Mouse (Mus musculus) neural tube, embryonic 12.5 days (tissue): ENCODE data around the gene Aldh1l1. TPM values are rescaled to one million over a fixed set of nuclear protein-coding genes. Genes with fewer than 3 reads are reported as not detected.
A peak's percentile ranks its signal among the peaks of the same experiment; 100 is the strongest.

ENCODE experiments used
- ATAC-seq: fragments of 200-750 bp; cut with Nextera tagmentation; 2 replicates; pipeline ENCODE4 v1.8.0; 2017; ENCODE audit warnings: low read depth, mild to moderate bottlenecking, moderate TSS enrichment, moderate library complexity; ENCODE audit not compliant: low FRiP score
- H3K27ac ChIP-seq: fragments of 300-500 bp; sonication (generic); 2 replicates; pipeline ENCODE4 v1.5.1; 2016
- H3K27me3 ChIP-seq: fragments of 300-500 bp; sonication (generic); replicated peaks from 2 replicates; pipeline ENCODE4 v1.6.1; 2016; ENCODE audit warnings: mild to moderate bottlenecking
- H3K36me3 ChIP-seq: fragments of 300-500 bp; sonication (generic); 2 replicates; pipeline ENCODE4 v1.6.1; 2016; ENCODE audit warnings: mild to moderate bottlenecking
- H3K4me1 ChIP-seq: fragments of 300-500 bp; sonication (generic); 2 replicates; pipeline ENCODE4 v1.6.1; 2016
- H3K4me2 ChIP-seq: fragments of 300-500 bp; sonication (generic); replicated peaks from 2 replicates; pipeline ENCODE4 v1.6.1; 2016; ENCODE audit warnings: mild to moderate bottlenecking
- H3K4me3 ChIP-seq: fragments of 300-500 bp; sonication (generic); 2 replicates; pipeline ENCODE4 v1.5.1; 2016
- H3K9ac ChIP-seq: fragments of 300-500 bp; sonication (generic); 2 replicates; pipeline ENCODE4 v1.6.1; 2016; ENCODE audit warnings: mild to moderate bottlenecking
- H3K9me3 ChIP-seq: fragments of 300-500 bp; sonication (generic); 2 replicates; pipeline ENCODE4 v1.6.1; 2016; ENCODE audit warnings: mild to moderate bottlenecking
- WGBS: fragments of 180-500 bp; shearing (Covaris S2); methylation state at CpG from one replicate; pipeline ENCODE4 v1.1.7; 2016; 5-methylcytosine and 5-hydroxymethylcytosine counted together
- polyA plus RNA-seq: library from polyadenylated mRNA; unstranded; fragments of >200 nt; fragmentation: Nextera tagmentation; extraction: Ambion mirVana; gene quantifications from 2 replicates; pipeline ENCODE4 v1.2.1, GENCODE M21; 2016

The Aldh1l1 gene
- polyA plus RNA-seq: 9.5 and 9.7 TPM in 2 replicates

DNA sequence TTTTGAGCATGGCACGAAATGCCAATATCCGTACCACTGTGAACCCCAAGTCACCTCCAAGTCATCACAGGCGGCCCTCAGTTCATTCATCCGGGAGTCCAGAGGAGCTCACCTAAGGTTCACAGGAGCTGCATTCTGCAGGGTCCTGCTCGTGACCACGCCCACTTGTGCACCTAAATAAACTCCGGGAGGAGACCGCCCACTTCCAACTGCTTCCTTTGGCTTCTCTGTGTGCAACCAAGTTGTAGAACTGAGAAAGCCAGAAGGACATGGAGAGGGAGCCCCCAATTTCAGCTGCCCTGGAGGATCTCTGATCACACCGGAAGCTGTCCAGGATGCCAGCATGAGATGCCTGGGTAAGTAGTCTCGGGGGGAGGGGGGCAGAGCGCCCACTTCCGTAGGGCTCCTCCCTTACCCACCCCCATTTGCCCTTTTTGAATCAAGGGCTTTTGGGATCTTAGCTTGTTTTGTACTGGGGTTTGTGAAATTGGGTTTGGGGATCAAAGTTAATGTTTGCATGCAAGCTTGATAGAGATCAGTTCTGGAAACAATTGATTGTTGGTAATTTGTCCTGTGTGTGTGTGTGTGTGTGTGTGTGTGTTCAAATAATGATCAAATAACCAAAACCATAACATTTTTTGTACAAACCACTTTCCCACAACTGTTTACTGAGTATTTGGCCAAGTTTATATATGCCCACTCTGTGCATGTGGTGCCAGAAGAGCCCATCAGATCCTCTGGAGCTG, at the start of gene Aldh1l1:
Gene Aldh1l1, plus strand, starts transcription at position 252 of the 746 bp plus-strand sequence.
- WGBS: 81% methylated on average over 12 of the region's 12 CpGs
- no peak for ATAC-seq

DNA sequence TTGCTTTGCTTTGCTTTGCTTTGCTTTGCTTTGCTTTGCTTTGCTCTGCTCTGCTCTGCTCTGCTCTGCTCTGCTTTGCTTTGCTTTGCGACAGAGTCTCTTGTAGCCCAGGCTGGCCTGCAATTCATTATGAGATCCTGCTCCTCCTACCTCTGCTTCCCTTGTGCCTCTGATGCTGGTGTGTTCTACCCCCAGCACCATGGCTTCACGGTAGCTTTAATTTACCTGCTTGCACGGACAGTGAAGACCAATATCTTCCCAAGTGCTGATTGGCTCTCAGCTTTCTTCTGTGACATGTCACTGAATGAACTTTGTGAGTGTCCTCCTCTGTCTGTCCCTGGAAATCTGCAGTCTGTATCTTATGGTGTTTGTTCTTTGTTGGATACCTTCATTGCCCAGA, 49.2 kb upstream of the Aldh1l1 start:
- ATAC-seq: no peak
- H3K9me3 ChIP-seq: 0 out of 2 replicates have a peak, but pooled peaks cover 4% of the 10 kb centered on the region
- H3K4me3 ChIP-seq: no peak overlapping the region
- WGBS: 94% methylated on average over 3 of the region's 3 CpGs
- no peaks in the 10 kb centered on the region for H3K36me3 ChIP-seq
- no peak overlapping the region for H3K9ac ChIP-seq
- no peaks in the 10 kb centered on the region for H3K27me3 ChIP-seq
- H3K4me2 ChIP-seq: no peak overlapping the region
- no peaks in the 10 kb centered on the region for H3K4me1 ChIP-seq
- no peak overlapping the region for H3K27ac ChIP-seq

More for the DNA sequence above, at the start of gene Aldh1l1:
- Histone ChIP-seq H3K27ac (no peak within 1 kb of the TSS), H3K36me3 (no peaks in the 10 kb centered on the region), H3K9me3 (no peaks in the 10 kb centered on the region), H3K4me2 (no peak within 1 kb of the TSS), H3K9ac (no peak within 1 kb of the TSS), H3K4me3 (no peak within 1 kb of the TSS), H3K27me3 (no peaks in the 10 kb centered on the region), H3K4me1 (no peaks in the 10 kb centered on the region)

DNA sequence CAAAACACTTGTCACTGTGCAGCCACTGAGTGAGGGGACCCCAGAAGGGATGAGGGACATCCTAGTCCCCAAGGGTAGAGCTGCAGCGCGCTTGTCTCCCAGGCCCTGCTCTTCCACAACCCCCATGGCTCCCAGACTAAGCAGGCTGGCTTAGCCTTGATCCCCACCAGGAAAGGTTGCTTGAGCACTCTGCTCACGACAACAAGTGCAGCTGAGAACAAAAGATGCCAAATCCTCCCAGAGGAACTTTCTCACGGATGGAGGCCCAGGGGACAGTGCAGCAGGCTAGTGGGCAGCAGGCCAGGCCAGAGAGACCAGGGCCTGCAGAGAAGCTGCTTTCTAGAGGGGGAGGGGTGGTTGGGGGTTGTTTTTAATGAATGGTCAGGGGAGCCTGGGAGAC, 39.3 kb upstream of the Aldh1l1 start:
- H3K27me3 ChIP-seq: no peaks in the 10 kb centered on the region
- WGBS: 43% methylated on average over 4 of the region's 4 CpGs
- H3K9ac ChIP-seq: no peak overlapping the region
- H3K9me3 ChIP-seq: no peaks in the 10 kb centered on the region
- H3K4me1 ChIP-seq: peaks cover 6% of the 10 kb centered on the region; the same call in 1 of the 2 replicates
- H3K36me3 ChIP-seq: no peaks in the 10 kb centered on the region
- peak; percentile 48; the same call in 1 of the 2 replicates for ATAC-seq
- H3K27ac ChIP-seq: no peak overlapping the region
- no peak overlapping the region for H3K4me3 ChIP-seq
- no peak overlapping the region for H3K4me2 ChIP-seq

DNA sequence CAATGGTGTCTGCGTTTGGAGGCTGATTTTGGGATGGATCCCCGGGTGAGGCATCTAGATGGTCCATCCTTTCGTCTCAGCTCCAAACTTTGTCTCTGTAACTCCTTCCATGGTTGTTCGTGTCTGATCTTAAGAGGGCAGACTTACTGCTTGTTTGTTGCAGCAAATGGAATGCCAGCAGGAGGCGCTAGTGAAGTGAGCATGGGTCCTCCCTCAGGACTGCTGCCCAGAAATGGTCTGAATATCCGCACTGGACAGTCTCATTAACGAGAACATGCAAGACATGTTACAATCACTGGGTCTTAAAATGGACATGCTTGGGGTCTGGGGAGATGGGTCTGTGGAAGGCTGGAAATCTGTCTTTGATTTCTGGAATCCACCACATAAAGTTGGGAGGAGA, 36.0 kb upstream of the Aldh1l1 start:
- H3K9ac ChIP-seq: no peak overlapping the region
- no peak overlapping the region for H3K27ac ChIP-seq
- WGBS: 34% methylated on average over 7 of the region's 7 CpGs
- H3K4me2 ChIP-seq: no peak overlapping the region
- no peaks in the 10 kb centered on the region for H3K27me3 ChIP-seq
- peaks cover 6% of the 10 kb centered on the region; the same call in 1 of the 2 replicates for H3K4me1 ChIP-seq
- no peak for ATAC-seq
- H3K36me3 ChIP-seq: no peaks in the 10 kb centered on the region
- H3K9me3 ChIP-seq: no peaks in the 10 kb centered on the region
- no peak overlapping the region for H3K4me3 ChIP-seq

DNA sequence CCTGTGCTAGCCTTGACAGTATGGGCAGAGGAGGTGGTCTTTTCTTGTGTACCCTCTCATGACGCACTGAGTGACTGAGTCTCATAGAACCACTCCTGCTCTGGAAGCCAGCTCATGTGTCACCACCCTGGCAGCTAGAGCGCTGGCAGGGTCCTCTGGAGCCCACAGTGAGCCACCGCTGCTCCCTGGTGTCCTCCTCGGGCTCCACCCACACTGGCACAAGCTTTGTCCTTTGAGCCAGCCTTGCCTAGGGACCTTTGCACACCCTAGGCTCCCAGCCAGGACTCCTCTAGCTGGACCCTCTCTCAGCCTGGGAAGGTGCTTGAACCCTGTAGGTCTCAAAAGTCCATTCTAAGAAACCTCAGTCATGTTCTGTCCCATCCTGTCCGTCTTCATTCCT, 35.5 kb upstream of the Aldh1l1 start:
- no peak overlapping the region for H3K9ac ChIP-seq
- no peak overlapping the region for H3K27ac ChIP-seq
- no peaks in the 10 kb centered on the region for H3K27me3 ChIP-seq
- no peak overlapping the region for H3K4me3 ChIP-seq
- no peaks in the 10 kb centered on the region for H3K9me3 ChIP-seq
- H3K4me1 ChIP-seq: peaks cover 6% of the 10 kb centered on the region; the same call in 1 of the 2 replicates
- ATAC-seq: no peak
- WGBS: 74% methylated on average over 5 of the region's 5 CpGs
- H3K4me2 ChIP-seq: no peak overlapping the region
- H3K36me3 ChIP-seq: no peaks in the 10 kb centered on the region

DNA sequence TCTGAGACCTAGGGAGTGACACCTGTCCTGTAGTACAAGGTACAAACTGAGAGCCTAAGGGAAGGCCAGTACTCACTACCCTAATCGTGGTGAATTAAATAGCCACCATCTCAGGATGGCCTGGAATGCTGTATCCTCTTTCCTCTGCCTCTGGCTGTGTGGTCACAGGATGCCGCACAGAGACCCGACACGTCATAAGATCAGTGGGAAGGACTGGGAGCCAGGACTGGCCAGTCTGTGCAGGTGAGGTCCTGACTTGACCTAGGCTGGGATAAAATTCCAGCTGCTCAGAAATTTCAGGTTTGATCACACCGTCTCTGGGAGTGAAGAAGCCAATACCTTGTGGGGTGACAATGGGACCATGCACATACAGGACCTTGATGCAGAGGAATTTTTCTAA, 34.7 kb upstream of the Aldh1l1 start:
- ATAC-seq: no peak

DNA sequence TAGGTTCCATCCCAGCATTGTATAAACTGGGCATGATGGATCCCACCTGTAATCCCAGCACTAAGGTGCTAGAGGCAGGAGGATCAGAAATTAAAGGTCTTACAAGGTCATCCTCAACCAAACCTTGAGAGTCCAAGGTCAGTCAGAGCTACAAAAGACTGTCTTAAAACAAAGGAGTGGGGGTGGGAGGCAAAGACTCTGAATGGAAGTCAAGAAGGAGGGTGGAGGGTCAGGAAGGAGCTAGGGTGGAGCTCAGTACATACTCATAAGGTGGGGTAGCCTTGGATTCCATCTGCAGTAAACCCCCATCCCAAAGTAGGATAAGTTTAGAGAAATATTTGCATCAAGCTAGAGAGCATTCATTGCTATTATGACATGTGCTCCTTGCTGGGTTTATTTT, 33.6 kb upstream of the Aldh1l1 start:
- H3K9me3 ChIP-seq: no peaks in the 10 kb centered on the region
- no peak overlapping the region for H3K9ac ChIP-seq
- no peak overlapping the region for H3K27ac ChIP-seq
- H3K36me3 ChIP-seq: no peaks in the 10 kb centered on the region
- H3K27me3 ChIP-seq: no peaks in the 10 kb centered on the region
- H3K4me2 ChIP-seq: no peak overlapping the region
- no peak overlapping the region for H3K4me3 ChIP-seq
- no peak for ATAC-seq
- H3K4me1 ChIP-seq: no peaks in the 10 kb centered on the region

More for the DNA sequence above, 34.7 kb upstream of the Aldh1l1 start:
- no peak overlapping the region for H3K27ac ChIP-seq
- H3K9ac ChIP-seq: no peak overlapping the region
- H3K4me2 ChIP-seq: no peak overlapping the region
- no peaks in the 10 kb centered on the region for H3K9me3 ChIP-seq
- no peaks in the 10 kb centered on the region for H3K27me3 ChIP-seq
- H3K4me1 ChIP-seq: peaks cover 6% of the 10 kb centered on the region; the same call in 1 of the 2 replicates
- WGBS: 89% methylated on average over 5 of the region's 5 CpGs
- H3K36me3 ChIP-seq: no peaks in the 10 kb centered on the region
- H3K4me3 ChIP-seq: no peak overlapping the region

DNA sequence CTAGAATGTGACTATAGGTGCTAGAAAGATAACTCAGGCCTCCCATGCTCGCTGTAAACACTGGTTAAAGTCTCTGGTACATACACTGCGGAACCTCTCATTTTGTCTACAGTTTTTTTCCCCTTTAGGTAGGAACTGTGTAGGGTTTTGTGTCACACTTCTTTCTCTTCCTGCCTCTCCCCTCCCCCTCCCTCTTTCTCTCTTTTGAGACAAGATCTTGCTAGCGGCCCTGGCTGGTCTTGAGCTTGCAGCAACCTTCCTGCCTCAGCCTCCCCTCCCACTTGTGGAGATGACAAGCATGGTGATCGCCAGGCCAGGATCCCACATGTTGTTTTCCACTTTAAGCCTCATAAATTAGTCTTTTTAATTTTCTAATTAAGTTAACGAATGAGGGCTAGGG, 32.5 kb upstream of the Aldh1l1 start:
- WGBS: 82% methylated on average over 5 of the region's 5 CpGs
- Histone ChIP-seq H3K27ac (no peak overlapping the region), H3K27me3 (no peaks in the 10 kb centered on the region), H3K36me3 (no peaks in the 10 kb centered on the region), H3K4me3 (no peak overlapping the region), H3K4me1 (no peaks in the 10 kb centered on the region), H3K4me2 (no peak overlapping the region), H3K9me3 (no peaks in the 10 kb centered on the region), H3K9ac (no peak overlapping the region)
- no peak for ATAC-seq

DNA sequence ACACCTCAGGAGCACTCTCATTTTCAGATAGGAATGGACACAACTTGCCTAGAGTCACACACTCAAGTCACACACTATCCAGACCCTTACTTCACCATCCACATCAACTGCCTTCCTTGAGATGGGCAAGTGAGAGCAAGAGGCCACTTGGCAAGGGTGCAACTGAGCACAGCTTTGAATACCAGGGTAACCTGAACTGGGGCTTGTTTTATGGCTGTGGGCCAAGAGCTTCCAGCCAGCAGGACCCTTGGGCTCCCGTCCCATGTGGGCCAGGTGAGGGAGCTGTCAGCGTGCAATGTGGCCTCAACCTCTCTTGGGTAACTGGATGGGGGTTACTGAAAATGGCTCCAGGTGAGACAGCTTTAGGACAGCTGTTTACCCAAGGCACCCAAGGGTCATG, 28.8 kb upstream of the Aldh1l1 start:
- no peak overlapping the region for H3K4me2 ChIP-seq
- peaks cover 22% of the 10 kb centered on the region for H3K27me3 ChIP-seq
- ATAC-seq: no peak
- H3K27ac ChIP-seq: no peak overlapping the region
- no peak overlapping the region for H3K9ac ChIP-seq
- no peaks in the 10 kb centered on the region for H3K36me3 ChIP-seq
- no peaks in the 10 kb centered on the region for H3K9me3 ChIP-seq
- H3K4me3 ChIP-seq: no peak overlapping the region
- no peaks in the 10 kb centered on the region for H3K4me1 ChIP-seq
- WGBS: 87% methylated on average over 2 of the region's 2 CpGs

DNA sequence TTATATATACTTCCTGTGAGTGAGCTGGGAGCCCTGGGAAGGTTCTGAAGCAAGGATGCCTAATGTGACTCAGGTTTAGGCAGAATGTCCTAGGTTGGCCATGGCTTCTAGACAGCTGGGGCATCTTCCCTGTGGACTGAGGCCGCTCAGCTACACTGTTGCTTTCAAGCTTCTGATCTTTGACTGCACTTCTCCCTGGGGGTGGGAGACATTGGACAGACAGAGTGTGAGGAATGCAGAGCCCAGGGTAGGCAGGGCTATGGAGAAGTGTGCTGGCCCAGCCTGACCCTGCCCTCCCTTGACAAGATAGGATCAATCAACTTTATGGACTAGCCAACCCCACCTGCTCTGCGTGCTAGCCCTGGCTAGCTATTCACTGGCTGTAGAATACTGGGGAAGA, 25.0 kb upstream of the Aldh1l1 start:
- H3K9ac ChIP-seq: no peak overlapping the region
- no peak for ATAC-seq
- H3K4me3 ChIP-seq: no peak overlapping the region
- no peaks in the 10 kb centered on the region for H3K9me3 ChIP-seq
- peaks cover 38% of the 10 kb centered on the region for H3K27me3 ChIP-seq
- no peak overlapping the region for H3K27ac ChIP-seq
- no peaks in the 10 kb centered on the region for H3K36me3 ChIP-seq
- H3K4me2 ChIP-seq: no peak overlapping the region
- WGBS: 27% methylated on average over 2 of the region's 2 CpGs
- H3K4me1 ChIP-seq: peaks cover 14% of the 10 kb centered on the region

DNA sequence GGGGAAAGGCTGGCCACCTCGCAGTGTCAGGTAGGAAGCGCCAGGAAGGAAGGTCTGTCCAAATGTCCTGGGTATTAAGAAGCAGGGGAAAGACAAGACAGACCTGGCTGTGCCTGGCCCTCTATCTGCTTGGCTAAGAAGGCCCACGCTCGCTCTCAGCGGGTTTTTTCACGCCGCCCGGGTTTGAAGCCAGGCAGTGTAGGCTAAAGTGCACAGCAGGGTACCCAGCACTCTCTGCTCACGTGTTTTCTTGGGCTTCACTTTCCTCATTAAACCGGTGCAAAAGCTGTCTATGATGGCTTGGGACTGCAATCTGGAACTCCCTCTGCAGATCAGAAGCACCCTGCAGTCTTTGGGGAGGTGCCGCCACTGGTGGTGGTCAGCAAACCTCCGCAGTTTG, 24.5 kb upstream of the Aldh1l1 start:
- no peak overlapping the region for H3K27ac ChIP-seq
- no peaks in the 10 kb centered on the region for H3K9me3 ChIP-seq
- peak overlapping the region; percentile 58 for H3K4me3 ChIP-seq
- H3K4me1 ChIP-seq: peaks cover 14% of the 10 kb centered on the region
- peak overlapping the region; percentile 100 for H3K4me2 ChIP-seq
- peak; percentile 8; the same call in 1 of the 2 replicates for ATAC-seq
- H3K27me3 ChIP-seq: peaks cover 38% of the 10 kb centered on the region
- WGBS: 6% methylated on average over 12 of the region's 12 CpGs
- no peaks in the 10 kb centered on the region for H3K36me3 ChIP-seq
- no peak overlapping the region for H3K9ac ChIP-seq

DNA sequence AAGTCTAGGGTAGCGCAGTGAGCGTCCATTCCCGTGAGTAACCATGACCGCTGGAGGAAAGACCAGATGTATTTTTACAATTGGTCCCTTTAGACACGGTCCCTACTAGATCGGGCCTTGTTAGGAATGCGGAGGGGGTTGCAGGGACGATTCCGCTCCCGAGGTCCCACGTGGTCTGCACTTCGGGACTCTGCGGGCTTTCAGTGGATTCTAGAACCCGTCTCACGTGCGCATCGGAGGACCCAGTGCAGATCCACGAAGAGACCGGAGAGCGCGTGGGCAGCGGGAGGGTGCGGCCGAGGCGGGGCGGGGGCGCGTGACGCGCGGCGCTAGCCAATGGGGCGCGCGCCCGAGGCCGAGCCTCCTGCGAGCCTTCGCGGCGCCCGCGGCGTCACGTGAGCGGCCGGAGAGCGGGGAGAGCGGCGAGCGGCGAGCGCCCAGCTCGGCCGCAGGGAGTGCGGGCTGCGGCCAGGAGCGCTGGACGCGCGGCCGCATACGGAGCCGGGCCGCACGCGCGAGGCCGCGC, 24.0 kb upstream of the Aldh1l1 start, which contains the start of gene Klf15:
Gene Klf15, plus strand, starts transcription at position 396 of the 526 bp plus-strand sequence.
- peaks cover 38% of the 10 kb centered on the region for H3K27me3 ChIP-seq
- H3K27ac ChIP-seq: no peak within 1 kb of the TSS
- peak within 1 kb of the TSS; percentile 57 for H3K9ac ChIP-seq

More for the DNA sequence above, 24.0 kb upstream of the Aldh1l1 start, which contains the start of gene Klf15:
- Histone ChIP-seq H3K4me3 (peak within 1 kb of the TSS; percentile 58), H3K36me3 (no peaks in the 10 kb centered on the region), H3K4me2 (peak within 1 kb of the TSS; percentile 100), H3K9me3 (no peaks in the 10 kb centered on the region), H3K4me1 (peaks cover 14% of the 10 kb centered on the region)
- WGBS: under 1% methylated on average over 70 of the region's 70 CpGs
- peak; percentile 70 for ATAC-seq
